Mouse (Mus musculus): ENCODE results near the gene Nxnl1.
"Not testable (repeated sequence)": the region's sequence is repeated elsewhere in the genome, so short reads cannot be mapped to it uniquely, and the experiment has no call there.

Nxnl1 gene

GRCm38 (mm10) chr8:71519037-71519825 lies 47.2 kb downstream of the Nxnl1 start:
- in situ Hi-C loops (cut with MboI, MseI) = not testable (repeated sequence)

DNA sequence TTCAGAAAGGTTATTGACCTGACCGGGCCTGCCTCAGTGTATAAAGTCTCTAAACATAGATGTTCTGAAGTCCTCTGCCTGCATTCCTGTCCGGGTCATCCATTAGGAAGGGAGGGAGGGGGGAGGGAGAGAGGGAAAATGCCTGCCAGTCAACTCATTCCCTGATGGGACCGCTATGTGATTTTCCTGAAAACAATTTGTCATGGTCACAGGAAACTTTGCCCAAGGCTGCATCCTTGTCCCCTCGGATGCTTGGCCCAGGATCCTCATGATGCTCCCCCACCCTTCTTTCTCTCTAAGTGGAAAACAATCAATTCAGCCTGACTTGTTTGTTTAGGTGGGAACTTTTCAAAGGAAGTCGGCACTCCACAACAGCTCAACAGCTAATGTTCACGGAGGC lies 49.6 kb downstream of the Nxnl1 start:
- in situ Hi-C loops (cut with MboI, MseI) = no loop called here

GRCm38 (mm10) chr8:71515043-71515442 lies 51.4 kb downstream of the Nxnl1 start:
- in situ Hi-C loops (cut with MboI, MseI) = no loop called here

DNA sequence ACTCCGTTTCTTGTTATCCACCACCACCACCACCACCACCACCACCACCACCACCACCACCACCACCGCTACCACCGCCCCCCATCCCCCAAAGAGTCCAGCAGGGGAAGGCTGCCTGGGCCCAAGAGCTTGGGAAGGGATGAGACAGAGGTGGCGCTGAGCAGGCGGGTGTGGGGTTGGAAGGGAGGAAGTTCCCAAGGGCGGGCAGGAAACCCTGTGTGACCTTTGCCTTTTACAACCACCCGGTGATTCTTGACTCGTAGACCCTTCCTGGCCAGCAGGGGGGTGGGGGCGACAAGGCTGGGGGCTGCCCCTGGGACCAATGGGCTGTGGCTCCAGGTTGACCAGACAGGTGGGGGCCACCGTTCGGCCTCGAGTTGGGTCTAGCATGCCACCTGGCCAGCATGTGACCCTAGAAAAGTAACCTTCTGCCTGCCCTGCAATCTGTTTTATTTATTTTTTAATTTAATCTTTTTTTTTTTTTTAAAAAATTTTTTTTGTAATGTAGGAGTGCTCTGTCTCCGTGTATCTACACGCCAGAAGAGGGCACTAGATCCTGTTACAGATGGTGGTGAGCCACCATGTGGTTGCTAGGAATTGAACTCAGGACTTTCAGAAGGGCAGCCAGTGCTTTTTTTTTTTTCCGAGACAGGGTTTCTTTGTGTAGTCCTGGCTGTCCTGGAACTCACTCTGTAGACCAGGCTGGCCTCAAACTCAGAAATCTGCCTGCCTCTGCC lies 53.2 kb downstream of the Nxnl1 start:
- in situ Hi-C loops (cut with MboI, MseI) = no loop called here

- in situ Hi-C loops (cut with MboI, MseI) = no loop called here
Measured at GRCm38 (mm10) chr8:71511644-71512043, 54.8 kb downstream of the Nxnl1 start, which contains the start of gene Plvap. TSS of gene Plvap (minus strand) at chr8:71511752.
